Mouse (Mus musculus) E14TG2a.4 (cell line): ENCODE results near the gene Tepp.

ENCODE experiments used
- H3K27me3 ChIP-seq: 2 replicates; pipeline ENCODE4 v1.6.1; 2014; ENCODE audit warnings: low read length, control low read depth; ENCODE audit not compliant: insufficient read depth
- H3K36me3 ChIP-seq: 2 replicates; pipeline ENCODE4 v1.6.1; 2014; ENCODE audit warnings: low read length, control low read depth; ENCODE audit not compliant: insufficient read depth
- H3K4me1 ChIP-seq: replicated peaks from 2 replicates; pipeline ENCODE4 v1.6.1; 2014; ENCODE audit warnings: low read depth, low read length, control low read depth
- H3K4me3 ChIP-seq: replicated peaks from 2 replicates; pipeline ENCODE4 v1.5.1; 2014; ENCODE audit warnings: mild to moderate bottlenecking, low read length
- H3K9me3 ChIP-seq: 2 replicates; pipeline ENCODE4 v1.6.1; 2014; ENCODE audit warnings: low read length, control low read depth
- CTCF ChIP-seq: conservative IDR thresholded peaks from 2 replicates; pipeline ENCODE4 v1.5.1; 2014; ENCODE audit warnings: low read length
- NANOG ChIP-seq: IDR thresholded peaks from 2 replicates; pipeline ENCODE4 v1.6.1; 2014; ENCODE audit warnings: borderline replicate concordance, low read length, mixed read lengths
- POU5F1 ChIP-seq: IDR thresholded peaks from 2 replicates; pipeline ENCODE4 v1.6.1; 2014; ENCODE audit warnings: low read length, borderline replicate concordance

Tepp gene

DNA sequence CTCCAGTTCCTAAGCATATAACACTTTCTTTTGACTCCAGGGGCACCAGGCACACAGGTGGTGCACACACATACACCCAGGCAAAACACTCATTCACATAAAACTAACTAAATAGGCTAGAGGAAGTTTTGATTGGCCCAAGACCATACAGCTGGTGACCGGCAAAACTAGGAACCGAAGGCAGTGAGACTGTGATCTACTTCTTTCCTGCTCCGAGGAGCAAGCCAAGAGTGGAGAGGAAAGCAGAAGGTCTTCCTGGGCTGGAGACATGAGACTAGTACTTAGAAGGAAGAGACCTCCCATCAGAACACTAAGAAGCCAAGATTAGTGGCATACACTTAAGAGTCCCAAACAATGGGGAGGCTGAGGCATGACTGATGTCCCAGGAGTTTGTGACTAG, 12.8 kb downstream of the Tepp start:
- H3K27me3 ChIP-seq: peaks cover 97% of the 10 kb centered on the region
- peaks cover 32% of the 10 kb centered on the region for H3K4me1 ChIP-seq
- no peaks in the 10 kb centered on the region for H3K9me3 ChIP-seq
- TF ChIP-seq POU5F1: no peak
- no peak overlapping the region for H3K4me3 ChIP-seq
- H3K36me3 ChIP-seq: peaks cover 21% of the 10 kb centered on the region

DNA sequence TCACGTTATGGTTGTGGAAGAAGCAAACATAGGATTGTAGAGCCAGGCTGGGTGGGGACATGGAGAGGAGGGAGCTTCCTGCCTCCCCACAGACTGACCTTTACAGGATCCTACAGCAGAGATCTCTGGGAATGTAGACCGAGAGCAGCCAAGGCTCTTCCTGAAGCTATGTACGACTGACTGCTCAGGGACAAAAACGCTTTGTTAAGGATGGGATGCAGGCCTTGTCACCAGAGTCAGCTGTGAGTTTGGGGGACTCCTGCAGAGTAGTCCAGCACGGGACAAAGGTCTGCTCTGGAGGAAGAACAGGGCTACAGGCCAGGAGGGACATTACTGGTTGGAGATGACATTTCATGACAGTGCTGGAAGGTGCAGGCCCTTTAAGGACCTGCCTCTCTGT, 14.3 kb downstream of the Tepp start:
- peaks cover 98% of the 10 kb centered on the region for H3K27me3 ChIP-seq
- H3K36me3 ChIP-seq: peaks cover 31% of the 10 kb centered on the region
- TF ChIP-seq CTCF (no peak), NANOG (no peak), POU5F1 (no peak)
- H3K9me3 ChIP-seq: no peaks in the 10 kb centered on the region
- H3K4me3 ChIP-seq: no peak overlapping the region
- H3K4me1 ChIP-seq: peaks cover 43% of the 10 kb centered on the region

DNA sequence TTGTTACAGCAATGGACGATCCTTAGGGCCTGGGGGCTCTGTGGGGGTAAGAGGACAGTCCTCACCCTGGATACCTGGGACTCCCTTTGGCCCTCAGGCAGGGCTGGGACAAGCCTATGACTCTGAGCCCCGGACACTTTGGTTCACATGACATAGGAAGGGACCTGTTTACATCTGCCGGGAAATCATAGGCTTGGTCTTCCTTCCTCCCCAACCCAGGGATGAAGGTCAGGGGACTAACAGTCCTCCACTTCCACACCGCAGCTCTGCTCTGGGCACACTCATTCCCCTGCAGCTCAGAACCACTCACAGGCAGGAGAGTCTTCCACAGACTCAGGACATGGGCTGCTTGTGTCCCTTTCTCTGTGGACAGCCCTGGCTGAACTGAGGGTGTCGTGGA, 16.5 kb downstream of the Tepp start:
- TF ChIP-seq POU5F1 (no peak), CTCF (no peak), NANOG (no peak)
- peaks cover 38% of the 10 kb centered on the region for H3K36me3 ChIP-seq
- no peak overlapping the region for H3K4me3 ChIP-seq
- H3K9me3 ChIP-seq: no peaks in the 10 kb centered on the region
- peaks cover 45% of the 10 kb centered on the region for H3K4me1 ChIP-seq
- peaks cover 88% of the 10 kb centered on the region for H3K27me3 ChIP-seq

DNA sequence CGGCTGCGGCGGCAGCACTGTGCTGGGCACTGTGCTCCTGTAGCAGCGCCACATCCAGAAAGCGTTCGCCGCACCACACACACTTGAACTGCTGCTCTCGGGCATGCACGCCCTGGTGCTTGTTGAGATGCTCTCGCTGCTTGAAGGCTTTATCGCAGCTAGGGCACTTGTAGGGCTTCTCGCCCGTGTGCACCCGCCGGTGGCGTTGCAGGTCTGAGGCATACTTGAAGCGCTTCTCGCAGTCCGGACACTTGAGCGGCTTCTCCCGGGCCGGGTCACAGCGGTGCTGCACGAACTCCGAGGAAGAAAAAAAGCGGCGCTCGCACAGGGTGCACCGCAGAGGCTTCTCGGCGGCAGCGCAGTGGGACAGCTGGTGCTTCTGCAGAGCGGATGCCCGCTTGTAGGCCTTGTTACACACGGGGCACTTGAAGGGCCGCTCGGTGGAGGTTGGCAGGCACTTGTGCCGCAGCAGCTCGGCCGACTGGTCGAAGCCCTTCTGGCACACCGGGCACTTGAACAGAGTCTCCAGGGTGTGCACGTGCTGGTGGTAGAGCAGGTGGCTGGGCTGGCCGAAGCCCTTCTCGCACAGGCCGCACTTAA, 17.6 kb downstream of the Tepp start:
- Histone ChIP-seq H3K4me1 (peaks cover 52% of the 10 kb centered on the region), H3K36me3 (peaks cover 38% of the 10 kb centered on the region), H3K27me3 (peaks cover 77% of the 10 kb centered on the region), H3K4me3 (peak overlapping the region; percentile 66), H3K9me3 (no peaks in the 10 kb centered on the region)
- TF ChIP-seq NANOG: no peak
- TF ChIP-seq CTCF: no peak
- TF ChIP-seq POU5F1: no peak

DNA sequence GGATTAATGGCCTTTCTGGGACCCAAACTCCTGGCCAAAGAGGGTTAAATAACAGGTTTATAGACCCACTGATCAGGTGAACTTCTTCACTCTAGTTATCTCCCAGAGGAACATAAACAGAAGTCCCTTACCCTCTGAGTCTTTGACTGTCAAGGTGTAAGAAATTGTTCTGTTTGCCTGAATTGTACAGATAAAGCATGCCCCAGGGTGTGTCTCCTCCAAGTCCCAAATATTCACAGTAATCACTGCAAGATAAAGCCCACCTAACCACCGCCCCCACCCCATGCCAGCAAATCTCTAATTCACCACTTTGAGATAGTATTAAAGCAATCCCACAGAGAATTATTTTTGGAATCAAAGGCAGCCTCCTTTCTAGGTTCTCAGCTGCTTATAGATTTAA, 20.0 kb downstream of the Tepp start:
- TF ChIP-seq CTCF (no peak), NANOG (no peak), POU5F1 (no peak)
- Histone ChIP-seq H3K36me3 (peaks cover 56% of the 10 kb centered on the region), H3K4me1 (peaks cover 54% of the 10 kb centered on the region), H3K4me3 (no peak overlapping the region), H3K9me3 (no peaks in the 10 kb centered on the region), H3K27me3 (peaks cover 53% of the 10 kb centered on the region)

DNA sequence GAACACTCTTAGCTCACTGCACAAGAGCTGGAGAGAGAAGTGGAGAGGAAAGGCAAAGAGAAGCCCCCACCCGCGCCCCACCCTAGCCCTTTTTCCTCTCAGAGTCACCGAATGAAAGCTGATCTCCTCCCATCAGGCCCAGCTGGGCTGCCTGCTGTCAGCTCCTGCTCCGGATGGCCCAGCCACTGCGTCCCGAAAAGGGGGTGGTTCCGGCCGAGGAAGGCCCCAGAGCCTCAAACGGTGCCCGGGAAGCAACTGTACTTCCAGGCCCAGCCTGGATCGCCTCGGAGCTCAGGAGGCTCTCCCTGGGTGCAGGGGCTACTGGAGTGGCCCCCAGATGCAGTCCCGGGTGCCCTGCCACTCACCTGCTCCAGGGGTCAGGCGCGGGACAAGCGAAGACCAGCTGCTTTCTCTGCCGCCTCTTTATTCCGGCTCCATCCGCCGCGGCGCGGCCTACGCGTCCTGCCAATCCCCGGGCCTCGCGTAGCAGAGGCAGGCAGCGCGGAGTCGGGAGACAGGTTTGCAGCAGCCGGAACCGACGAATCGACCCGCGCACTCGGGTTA, 20.9 kb downstream of the Tepp start:
- no peak for TF ChIP-seq NANOG
- TF ChIP-seq POU5F1: no peak
- TF ChIP-seq CTCF: no peak
- H3K4me3 ChIP-seq: peak overlapping the region; percentile 87
- peaks cover 49% of the 10 kb centered on the region for H3K36me3 ChIP-seq
- H3K9me3 ChIP-seq: no peaks in the 10 kb centered on the region
- peaks cover 46% of the 10 kb centered on the region for H3K27me3 ChIP-seq
- peaks cover 54% of the 10 kb centered on the region for H3K4me1 ChIP-seq

DNA sequence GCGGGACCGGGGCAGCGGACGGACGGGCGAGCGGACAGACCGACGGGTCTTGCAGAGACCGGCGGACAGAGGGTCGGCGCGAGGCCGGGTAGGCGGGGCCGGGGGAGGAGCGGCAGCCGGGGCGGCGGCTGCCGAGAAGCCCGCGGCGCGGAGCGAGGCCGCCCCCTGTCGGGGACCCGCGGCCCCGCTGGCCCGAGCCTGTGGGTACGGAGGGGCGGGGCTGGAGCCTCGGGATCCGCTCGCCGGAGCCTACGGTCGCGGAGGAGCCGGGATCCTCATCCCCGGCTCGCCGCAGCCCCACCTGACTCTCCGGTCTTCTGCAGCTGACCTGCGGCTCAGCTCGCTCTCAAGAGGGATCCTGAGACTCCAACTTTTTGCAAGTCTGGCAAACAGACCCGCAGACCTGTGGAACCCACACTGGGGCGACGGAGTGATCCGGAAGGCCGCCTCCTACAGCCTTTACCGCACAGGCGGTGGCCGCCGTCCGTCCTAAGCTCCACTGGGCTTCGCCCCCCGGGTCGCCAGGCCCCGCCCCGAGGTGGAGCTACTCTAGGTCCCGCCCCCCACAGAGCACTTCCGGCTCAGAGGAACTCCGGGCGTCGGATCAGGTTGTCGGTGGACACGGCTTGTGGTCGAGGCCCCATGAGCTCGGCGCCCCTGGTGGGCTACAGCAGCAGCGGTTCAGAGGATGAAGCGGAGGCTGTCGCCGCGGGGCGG, 21.5 kb downstream of the Tepp start, which contains the start of the genes Zfp319 and Usb1:
TSS of gene Zfp319 (minus strand) at position 231 of the 717 bp plus-strand sequence.
TSS of gene Usb1 (plus strand) at position 565 of the 717 bp plus-strand sequence.
- H3K36me3 ChIP-seq: peaks cover 42% of the 10 kb centered on the region
- no peak for TF ChIP-seq CTCF
- H3K27me3 ChIP-seq: peaks cover 40% of the 10 kb centered on the region
- H3K9me3 ChIP-seq: no peaks in the 10 kb centered on the region
- H3K4me3 ChIP-seq: peak within 1 kb of the TSS; percentile 87
- H3K4me1 ChIP-seq: peaks cover 54% of the 10 kb centered on the region

DNA sequence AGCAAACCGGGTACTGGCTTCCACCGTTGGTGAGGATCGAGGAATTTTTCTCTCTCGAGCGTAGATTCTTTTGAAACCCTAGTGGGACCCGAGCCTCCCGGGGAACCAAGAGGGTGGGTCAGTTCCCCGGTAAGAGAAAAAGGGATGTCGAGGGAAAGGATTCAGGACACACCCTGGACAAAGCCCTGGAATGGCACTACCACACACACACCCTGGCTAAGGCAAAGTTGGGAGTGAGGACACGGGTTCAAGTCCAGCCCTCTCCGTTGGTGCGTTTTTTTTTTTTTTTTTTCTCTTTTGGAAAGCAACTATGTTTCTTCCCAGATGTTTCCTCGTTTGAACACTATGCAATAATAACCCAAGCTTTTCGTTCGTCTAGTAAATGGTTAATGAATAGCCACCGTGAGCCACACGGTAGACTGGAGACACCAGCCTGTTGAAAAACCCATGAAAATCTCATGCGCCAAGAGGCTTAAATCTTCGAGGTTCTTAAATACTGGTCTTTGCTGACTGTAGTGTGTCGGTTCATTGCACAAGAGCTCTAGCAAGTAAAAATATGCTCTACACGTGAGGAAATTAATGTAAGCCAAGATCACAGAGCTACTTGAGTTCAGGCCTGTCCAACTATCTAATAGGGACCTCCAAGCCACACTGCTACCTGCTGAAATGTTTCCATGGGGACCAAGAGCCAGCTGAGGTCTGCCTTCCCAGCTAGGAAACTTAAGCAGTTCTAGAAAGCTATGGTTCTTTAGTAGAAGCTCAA, 22.3 kb downstream of the Tepp start:
- peak overlapping the region; percentile 87 for H3K4me3 ChIP-seq
- peaks cover 32% of the 10 kb centered on the region for H3K27me3 ChIP-seq
- TF ChIP-seq NANOG (no peak), POU5F1 (no peak), CTCF (no peak)
- H3K36me3 ChIP-seq: peaks cover 37% of the 10 kb centered on the region
- H3K9me3 ChIP-seq: no peaks in the 10 kb centered on the region
- peaks cover 50% of the 10 kb centered on the region for H3K4me1 ChIP-seq
